Mouse (Mus musculus) kidney, embryonic 14.5 days (tissue): ENCODE measurements around the gene Elovl2. TPM values are rescaled to one million over a fixed set of nuclear protein-coding genes. Genes with fewer than 3 reads are reported as not detected.

Source experiments
- ATAC-seq: fragments of 200-750 bp; cut with Nextera tagmentation; 2 replicates; pipeline ENCODE4 v1.8.0; 2017; ENCODE audit warnings: moderate number of reproducible peaks, mild to moderate bottlenecking, moderate TSS enrichment, moderate library complexity; ENCODE audit not compliant: low FRiP score, low TSS enrichment
- H3K27ac ChIP-seq: fragments of 300-500 bp; sonication (generic); 2 replicates; pipeline ENCODE4 v1.5.1; 2014; ENCODE audit warnings: low read depth, mild to moderate bottlenecking, low read length, moderate library complexity, mixed read lengths
- H3K27me3 ChIP-seq: fragments of 300-500 bp; sonication (generic); 2 replicates; pipeline ENCODE4 v1.6.1; 2014; ENCODE audit warnings: mild to moderate bottlenecking, low read length; ENCODE audit not compliant: control insufficient read depth, insufficient read depth
- H3K36me3 ChIP-seq: fragments of 300-500 bp; sonication (generic); 2 replicates; pipeline ENCODE4 v1.6.1; 2014; ENCODE audit warnings: low read length, mixed read lengths; ENCODE audit not compliant: control insufficient read depth, insufficient read depth
- H3K4me1 ChIP-seq: fragments of 300-500 bp; sonication (generic); 2 replicates; pipeline ENCODE4 v1.6.1; 2014; ENCODE audit warnings: low read length, mixed read lengths; ENCODE audit not compliant: control insufficient read depth, insufficient read depth
- H3K4me2 ChIP-seq: fragments of 300-500 bp; sonication (generic); replicated peaks from 2 replicates; pipeline ENCODE4 v1.6.1; 2014; ENCODE audit warnings: low read depth, mild to moderate bottlenecking, low read length
- H3K4me3 ChIP-seq: fragments of 300-500 bp; sonication (generic); 2 replicates; pipeline ENCODE4 v1.5.1; 2014; ENCODE audit warnings: mild to moderate bottlenecking, low read length
- H3K9ac ChIP-seq: fragments of 300-500 bp; sonication (generic); 2 replicates; pipeline ENCODE4 v1.6.1; 2014; ENCODE audit warnings: low read depth, mild to moderate bottlenecking, low read length, moderate library complexity
- H3K9me3 ChIP-seq: fragments of 300-500 bp; sonication (generic); 2 replicates; pipeline ENCODE4 v1.6.1; 2016; ENCODE audit warnings: low read length; ENCODE audit not compliant: control insufficient read depth
- WGBS: fragments of 180-500 bp; shearing (Covaris S2); extraction: QIAGEN DNeasy Blood & Tissue Kit; methylation state at CpG from one replicate; pipeline ENCODE4 v1.1.7; 2014; 5-methylcytosine and 5-hydroxymethylcytosine counted together
- polyA plus RNA-seq: library from polyadenylated mRNA; unstranded; fragments of >200 nt; fragmentation: Nextera tagmentation; extraction: Ambion mirVana; gene quantifications from 2 replicates; pipeline ENCODE4 v1.2.1, GENCODE M21; 2014

The Elovl2 gene
- polyA plus RNA-seq, 1 experiment from 2014 or later, result 13.2 TPM

- no peaks in the 10 kb centered on the region for H3K27me3 ChIP-seq
- no peaks in the 10 kb centered on the region for H3K36me3 ChIP-seq
- H3K4me1 ChIP-seq, result no peaks in the 10 kb centered on the region
- H3K27ac ChIP-seq, result no peak overlapping the region
- no peak overlapping the region for H3K9ac ChIP-seq
- H3K9me3 ChIP-seq, result no peaks in the 10 kb centered on the region
- no peak overlapping the region for H3K4me3 ChIP-seq
- ATAC-seq, result no peak
- H3K4me2 ChIP-seq, result no peak overlapping the region
- 82% methylated on average over 9 of the region's 9 CpGs for WGBS
Measured at GRCm38 (mm10) chr13:41203691-41204090, 16.5 kb downstream of the Elovl2 start.

DNA sequence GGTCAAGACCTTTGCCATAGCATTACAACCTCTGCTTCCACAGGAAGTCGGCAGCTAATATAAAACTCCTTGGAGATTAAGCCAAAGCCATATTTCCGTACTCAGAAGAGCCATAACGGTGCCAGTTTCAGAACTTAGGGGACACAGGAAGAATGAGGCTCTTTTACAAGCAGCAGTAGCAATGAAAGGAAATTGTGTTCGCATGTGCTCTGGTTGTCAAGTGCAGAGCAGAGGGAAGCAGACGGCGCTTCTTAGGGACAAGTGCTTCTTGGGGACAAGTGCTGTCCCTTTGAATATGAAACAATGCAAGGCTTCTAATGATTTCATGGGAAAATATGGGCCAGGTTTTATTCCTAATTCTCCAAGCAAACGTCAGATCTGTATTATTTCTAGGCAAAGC, 16.9 kb downstream of the Elovl2 start:
- Histone ChIP-seq H3K4me2 (no peak overlapping the region), H3K9me3 (no peaks in the 10 kb centered on the region), H3K36me3 (no peaks in the 10 kb centered on the region), H3K27me3 (no peaks in the 10 kb centered on the region), H3K27ac (no peak overlapping the region), H3K4me3 (no peak overlapping the region), H3K4me1 (no peaks in the 10 kb centered on the region), H3K9ac (no peak overlapping the region)
- WGBS, result 63% methylated on average over 7 of the region's 7 CpGs
- no peak for ATAC-seq

- H3K36me3 ChIP-seq, result no peaks in the 10 kb centered on the region
- no peak for ATAC-seq
Measured at GRCm38 (mm10) chr13:41200861-41201260, 19.3 kb downstream of the Elovl2 start.

GRCm38 (mm10) chr13:41195640-41196333, 24.4 kb downstream of the Elovl2 start:
- no peaks in the 10 kb centered on the region for H3K36me3 ChIP-seq
- no peak overlapping the region for H3K4me2 ChIP-seq
- H3K9ac ChIP-seq, result no peak overlapping the region
- no peak overlapping the region for H3K27ac ChIP-seq
- ATAC-seq, result no peak
- no peak overlapping the region for H3K4me3 ChIP-seq
- H3K4me1 ChIP-seq, result no peaks in the 10 kb centered on the region
- 42% methylated on average over 3 of the region's 3 CpGs for WGBS
- H3K27me3 ChIP-seq, result no peaks in the 10 kb centered on the region
- H3K9me3 ChIP-seq, result no peaks in the 10 kb centered on the region

More at GRCm38 (mm10) chr13:41200861-41201260, 19.3 kb downstream of the Elovl2 start:
- H3K4me1 ChIP-seq, result no peaks in the 10 kb centered on the region
- no peak overlapping the region for H3K4me2 ChIP-seq
- 88% methylated on average over 2 of the region's 2 CpGs for WGBS
- H3K27ac ChIP-seq, result no peak overlapping the region
- H3K4me3 ChIP-seq, result no peak overlapping the region
- no peaks in the 10 kb centered on the region for H3K27me3 ChIP-seq
- no peaks in the 10 kb centered on the region for H3K9me3 ChIP-seq
- H3K9ac ChIP-seq, result no peak overlapping the region

DNA sequence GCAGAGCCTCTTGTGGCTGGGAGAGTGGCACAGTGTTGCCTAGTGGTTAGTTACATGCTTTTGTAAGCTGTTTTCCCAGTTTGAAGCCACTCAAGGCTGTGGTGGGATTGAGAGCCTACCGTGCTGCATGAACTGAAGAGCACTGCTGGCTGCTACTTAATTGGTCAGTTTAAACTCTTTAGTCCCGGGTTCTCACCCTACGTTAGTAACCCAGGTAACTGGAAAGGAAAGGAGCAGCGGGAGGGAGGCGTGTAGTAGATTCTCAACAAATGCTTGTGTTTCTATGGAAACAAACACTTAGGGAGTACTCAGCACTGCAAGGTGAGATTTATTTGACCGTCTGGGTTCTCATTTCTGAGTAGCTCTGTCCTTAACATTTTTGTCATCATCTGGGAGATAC, 32.3 kb downstream of the Elovl2 start:
- H3K36me3 ChIP-seq, result no peaks in the 10 kb centered on the region
- H3K9me3 ChIP-seq, result no peaks in the 10 kb centered on the region
- WGBS, result 89% methylated on average over 6 of the region's 6 CpGs
- no peak overlapping the region for H3K4me3 ChIP-seq
- H3K27me3 ChIP-seq, result no peaks in the 10 kb centered on the region
- no peak for ATAC-seq
- H3K27ac ChIP-seq, result no peak overlapping the region
- H3K9ac ChIP-seq, result no peak overlapping the region
- no peaks in the 10 kb centered on the region for H3K4me1 ChIP-seq
- H3K4me2 ChIP-seq, result no peak overlapping the region

GRCm38 (mm10) chr13:41158426-41158825, 61.8 kb downstream of the Elovl2 start:
- no peaks in the 10 kb centered on the region for H3K4me1 ChIP-seq
- H3K4me3 ChIP-seq, result no peak overlapping the region
- 60% methylated on average over 5 of the region's 5 CpGs for WGBS
- no peak overlapping the region for H3K4me2 ChIP-seq
- no peaks in the 10 kb centered on the region for H3K36me3 ChIP-seq
- H3K9me3 ChIP-seq, result no peaks in the 10 kb centered on the region
- no peaks in the 10 kb centered on the region for H3K27me3 ChIP-seq
- H3K27ac ChIP-seq, result no peak overlapping the region
- ATAC-seq, result no peak
- no peak overlapping the region for H3K9ac ChIP-seq

GRCm38 (mm10) chr13:41153146-41153545, 67.1 kb downstream of the Elovl2 start:
- Histone ChIP-seq H3K27me3 (no peaks in the 10 kb centered on the region), H3K36me3 (no peaks in the 10 kb centered on the region), H3K27ac (no peak overlapping the region), H3K4me2 (no peak overlapping the region), H3K9ac (no peak overlapping the region), H3K9me3 (no peaks in the 10 kb centered on the region), H3K4me3 (no peak overlapping the region), H3K4me1 (no peaks in the 10 kb centered on the region)
- WGBS, result 86% methylated on average over 11 of the region's 11 CpGs
- ATAC-seq, result no peak

- no peaks in the 10 kb centered on the region for H3K9me3 ChIP-seq
- H3K4me1 ChIP-seq, result no peaks in the 10 kb centered on the region
- 84% methylated on average over 10 of the region's 10 CpGs for WGBS
- no peak for ATAC-seq
- H3K9ac ChIP-seq, result no peak overlapping the region
- no peak overlapping the region for H3K27ac ChIP-seq
- H3K36me3 ChIP-seq, result no peaks in the 10 kb centered on the region
- no peak overlapping the region for H3K4me3 ChIP-seq
- H3K4me2 ChIP-seq, result no peak overlapping the region
- no peaks in the 10 kb centered on the region for H3K27me3 ChIP-seq
Measured at GRCm38 (mm10) chr13:41146271-41146670, 73.9 kb downstream of the Elovl2 start.

DNA sequence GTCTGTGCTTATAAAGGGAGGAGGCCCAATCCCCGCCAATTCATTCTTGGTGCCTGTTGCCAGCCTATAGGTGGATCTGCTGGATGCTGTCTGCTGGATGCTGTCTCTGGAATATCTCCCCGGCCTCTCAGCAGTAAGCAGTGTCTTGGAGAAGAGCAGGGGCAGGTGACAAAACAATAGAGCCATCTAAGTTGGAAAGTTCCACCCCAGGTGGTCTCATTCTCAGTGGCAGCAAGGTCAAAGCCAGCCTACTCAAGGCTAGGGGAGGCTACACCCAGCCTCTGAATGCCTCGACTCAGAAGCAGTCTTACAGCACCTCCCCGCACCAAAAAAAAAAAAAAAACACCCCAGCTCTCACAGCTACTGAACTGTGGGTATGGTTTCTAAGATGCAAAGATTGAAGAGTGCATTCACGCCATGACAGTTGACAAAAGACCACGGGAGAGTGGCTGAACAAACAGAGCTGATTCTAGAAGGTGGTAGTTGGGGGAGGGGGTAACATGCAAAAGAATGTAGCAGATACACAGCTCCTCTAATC, 74.7 kb downstream of the Elovl2 start:
- no peak overlapping the region for H3K9ac ChIP-seq
- ATAC-seq, result no peak
- no peaks in the 10 kb centered on the region for H3K36me3 ChIP-seq
- no peak overlapping the region for H3K4me2 ChIP-seq
- no peaks in the 10 kb centered on the region for H3K9me3 ChIP-seq
- H3K4me1 ChIP-seq, result no peaks in the 10 kb centered on the region
- no peak overlapping the region for H3K4me3 ChIP-seq
- H3K27ac ChIP-seq, result no peak overlapping the region
- 71% methylated on average over 6 of the region's 6 CpGs for WGBS
- H3K27me3 ChIP-seq, result no peaks in the 10 kb centered on the region
